Mouse (Mus musculus) liver (tissue): Measurements from ENCODE around the gene Kcnk5.

Experiments used
- DNase-seq: peaks from one replicate; pipeline ENCODE4 v3.0.0-alpha.2; 2020; ENCODE audit warnings: mixed read lengths

Kcnk5 gene

DNA sequence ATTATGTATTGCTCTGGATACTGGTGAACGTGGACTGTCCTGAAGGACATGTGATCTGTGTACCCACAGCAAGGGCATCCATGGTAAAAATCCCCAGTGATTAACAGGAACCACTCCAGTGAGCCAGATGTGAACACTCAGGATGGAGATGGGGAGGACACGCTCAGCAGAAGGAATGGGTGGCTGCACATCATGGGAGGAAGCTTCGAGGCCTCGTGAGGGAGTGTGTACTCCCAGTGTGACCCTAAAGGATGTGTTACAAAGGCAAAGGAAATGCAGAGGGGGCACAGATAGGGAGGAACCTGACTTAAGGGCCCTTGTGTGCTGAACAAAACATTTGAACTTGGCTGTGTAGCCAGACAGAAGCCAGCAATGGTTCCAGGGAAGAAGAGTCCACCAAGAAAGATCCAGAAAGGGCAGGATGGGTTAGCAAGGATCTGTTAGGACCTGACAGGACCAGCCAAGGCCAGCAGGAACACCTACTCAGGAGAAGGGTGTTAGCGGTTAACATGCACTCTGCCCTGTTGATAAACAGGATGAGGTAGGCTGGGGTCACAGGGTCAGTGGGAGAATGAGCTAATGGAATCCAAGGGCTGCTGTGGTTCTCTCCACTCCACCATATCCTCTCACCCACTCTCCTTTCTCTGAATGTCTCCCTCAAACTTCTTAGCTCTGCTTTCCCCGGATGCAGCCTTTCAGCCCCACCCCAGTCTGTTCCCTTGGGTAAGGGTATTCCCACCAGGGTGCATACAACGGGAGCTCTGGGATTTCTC, 68.2 kb downstream of the Kcnk5 start:
- no peak for DNase-seq

DNA sequence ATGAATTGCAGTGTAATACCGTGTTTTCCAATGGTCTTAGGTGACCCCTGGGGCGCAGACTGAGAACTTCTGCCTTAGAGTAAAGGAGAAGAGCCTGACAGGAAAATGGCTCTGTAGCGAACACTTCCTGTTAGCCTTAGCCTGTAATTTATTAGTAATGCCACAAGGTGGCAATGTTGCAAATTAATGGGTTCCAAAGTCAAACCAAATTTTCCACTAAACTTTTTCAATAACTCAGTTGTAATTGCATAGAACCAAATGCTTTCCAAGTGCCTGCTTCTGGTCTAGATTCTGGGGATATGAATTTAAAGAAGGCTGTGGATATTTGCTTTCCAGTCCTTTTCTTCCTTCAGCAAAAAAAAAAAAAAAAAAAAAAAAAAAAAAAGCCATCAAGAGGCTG, 69.4 kb downstream of the Kcnk5 start:
- DNase-seq, result no peak

DNA sequence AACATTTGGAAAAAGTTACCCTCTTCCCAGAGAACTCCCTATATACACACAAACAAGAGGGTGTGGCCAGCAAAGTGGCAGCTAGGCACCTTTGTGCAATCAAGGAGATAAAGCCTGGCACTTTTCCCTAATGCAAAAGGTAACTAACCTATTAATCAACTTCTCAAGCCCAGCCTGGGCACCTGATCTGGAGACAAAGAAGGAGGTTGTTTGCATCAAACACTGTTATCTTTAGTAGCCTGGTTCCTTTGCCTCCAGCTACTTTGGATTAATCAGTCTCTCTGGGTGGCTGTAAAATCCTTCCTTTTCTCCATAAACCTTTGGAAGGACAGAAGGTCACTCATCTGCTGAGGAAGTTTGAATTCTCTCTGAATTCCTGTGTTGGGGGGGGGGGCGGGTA, 70.7 kb downstream of the Kcnk5 start:
- DNase-seq, result no peak

DNA sequence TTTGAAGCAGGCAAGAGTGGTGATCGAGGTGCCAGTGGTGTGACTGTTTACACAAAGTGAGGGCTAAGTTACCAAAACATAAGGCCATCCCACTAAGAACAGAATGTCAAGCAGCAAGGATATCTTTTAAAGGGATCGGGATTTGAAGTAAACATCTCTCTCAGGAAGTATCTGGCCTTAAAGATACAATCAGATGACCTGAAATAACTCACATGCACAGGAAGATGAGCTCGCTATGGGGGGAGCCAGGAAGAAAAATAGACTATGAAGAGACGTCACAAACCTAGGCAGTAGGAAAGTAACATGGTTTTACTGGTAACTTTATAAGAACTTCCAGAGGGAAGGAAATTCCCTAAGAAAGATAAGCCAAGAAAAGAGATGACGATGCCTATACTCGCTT, 75.3 kb downstream of the Kcnk5 start:
- no peak for DNase-seq

DNA sequence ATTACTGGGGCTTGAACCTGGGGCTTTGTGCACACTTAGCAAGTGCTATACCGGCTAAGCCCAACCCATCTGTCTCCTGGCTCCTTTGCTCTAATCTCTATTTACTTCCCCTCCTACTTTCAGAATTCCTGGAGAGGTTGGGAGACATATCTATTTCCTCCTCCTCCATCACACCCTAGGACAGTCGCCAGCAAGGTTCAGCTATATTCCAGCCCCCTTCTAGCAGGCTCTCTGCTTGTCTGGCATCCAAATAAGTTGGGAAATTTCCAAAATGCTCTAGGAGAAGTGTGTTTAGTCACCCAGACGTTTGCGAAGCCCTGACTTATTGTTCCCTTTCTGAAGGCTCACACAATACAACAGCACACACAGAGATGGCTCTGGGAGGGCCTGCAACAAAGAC, 78.4 kb downstream of the Kcnk5 start:
- no peak for DNase-seq

DNA sequence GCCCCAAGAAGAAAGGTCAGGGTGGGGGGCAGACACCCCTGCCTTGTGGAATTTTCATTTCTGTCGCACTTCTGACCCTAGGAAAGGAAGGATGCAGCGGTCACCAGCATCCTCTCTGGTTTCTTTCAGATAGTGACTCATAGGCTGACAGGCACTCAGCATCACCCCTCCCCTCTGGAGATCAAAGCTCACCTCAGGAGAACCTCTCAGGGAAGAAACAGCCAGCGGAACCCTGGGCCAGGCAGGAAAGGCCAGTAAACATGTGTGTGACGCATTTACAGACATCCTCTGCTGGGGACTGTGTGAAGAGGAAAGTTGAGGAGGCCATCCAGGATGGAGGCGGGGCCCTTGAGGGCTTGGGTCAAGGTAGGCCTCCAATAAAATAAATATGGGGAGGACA, 83.5 kb downstream of the Kcnk5 start:
- peak; percentile 4 for DNase-seq

DNA sequence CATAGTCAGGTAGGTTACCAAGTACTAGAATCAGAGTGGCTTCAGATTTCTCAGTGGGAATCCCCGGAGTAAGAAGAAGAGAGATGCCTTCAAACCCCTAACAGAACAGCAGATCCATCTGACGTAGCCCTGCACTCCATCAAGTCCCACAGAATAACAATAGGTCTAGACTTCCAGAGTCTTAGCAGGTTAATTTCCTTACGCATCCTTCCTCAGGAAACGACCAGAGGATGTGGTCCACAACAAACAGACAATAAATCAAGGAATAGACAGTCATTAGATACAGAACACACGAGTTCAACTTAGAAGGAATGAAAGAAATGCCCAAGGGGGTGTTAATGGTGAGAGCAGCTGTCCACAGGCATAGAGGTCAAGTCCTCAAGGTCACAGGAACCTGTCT, 86.7 kb downstream of the Kcnk5 start:
- DNase-seq, result no peak

DNA sequence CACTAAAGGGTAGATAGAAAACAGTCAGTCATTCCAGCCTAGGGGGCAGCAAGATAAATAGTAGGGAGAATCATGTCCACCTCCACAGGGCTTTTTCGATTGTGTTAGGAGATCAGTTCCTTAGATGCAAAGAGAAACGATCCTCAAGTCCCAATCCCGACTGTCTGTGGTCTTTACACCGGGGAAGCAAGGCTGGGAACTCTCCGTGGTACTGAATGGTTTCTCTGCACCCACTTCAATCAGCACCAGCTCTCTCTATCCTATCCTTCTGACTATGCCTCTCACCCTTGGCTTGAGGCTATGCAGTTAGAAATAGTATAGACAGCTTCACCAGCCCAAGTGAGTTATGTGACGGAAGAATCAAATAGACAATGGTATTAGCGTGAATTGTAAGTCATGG, 88.1 kb downstream of the Kcnk5 start:
- peak; percentile 36 for DNase-seq
